Mouse (Mus musculus) erythroblast, embryonic 14.5 days (primary cell): ENCODE data around the gene Nyx. TPM values are rescaled to one million over a fixed set of nuclear protein-coding genes. Genes with fewer than 3 reads are reported as not detected.

Experiments used
- H3K27me3 ChIP-seq: 2 replicates; pipeline ENCODE4 v1.6.1; 2012; ENCODE audit warnings: inconsistent platforms; ENCODE audit not compliant: control insufficient read depth
- H3K36me3 ChIP-seq: 2 replicates; pipeline ENCODE4 v1.6.1; 2012; ENCODE audit warnings: mild to moderate bottlenecking, inconsistent platforms; ENCODE audit not compliant: control insufficient read depth
- H3K4me1 ChIP-seq: 2 replicates; pipeline ENCODE4 v1.6.1; 2012; ENCODE audit warnings: inconsistent platforms; ENCODE audit not compliant: control insufficient read depth
- H3K4me3 ChIP-seq: replicated peaks from 2 replicates; pipeline ENCODE3; 2012; ENCODE audit warnings: moderate library complexity, mild to moderate bottlenecking, inconsistent platforms
- H3K9me3 ChIP-seq: 2 replicates; pipeline ENCODE4 v1.6.1; 2012; ENCODE audit warnings: low read length, inconsistent platforms, mixed read lengths; ENCODE audit not compliant: control insufficient read depth
- GATA1 ChIP-seq: IDR thresholded peaks from 2 replicates; pipeline ENCODE4 v1.6.1; 2012; ENCODE audit warnings: low read length, inconsistent platforms, mixed read lengths
- TAL1 ChIP-seq: IDR thresholded peaks from 3 replicates; pipeline ENCODE4 v1.6.1; 2012; ENCODE audit warnings: low read length, inconsistent platforms, mixed read lengths
- polyA plus RNA-seq: library from polyadenylated mRNA; stranded (reverse); fragments of >175 nt; gene quantifications from 2 replicates; pipeline ENCODE4 v1.2.3, GENCODE M21; 2012

Nyx gene
- polyA plus RNA-seq, 1 experiment, result not detected

GRCm38 (mm10) chrX:13506376-13506775, 40.5 kb downstream of the Nyx start:
- Histone ChIP-seq H3K36me3 (no peaks in the 10 kb centered on the region), H3K9me3 (no peaks in the 10 kb centered on the region), H3K4me1 (peaks cover 5% of the 10 kb centered on the region; the same call in 1 of the 2 replicates), H3K27me3 (no peaks in the 10 kb centered on the region), H3K4me3 (no peak overlapping the region)
- no peak for TF ChIP-seq GATA1
- TF ChIP-seq TAL1, result no peak

DNA sequence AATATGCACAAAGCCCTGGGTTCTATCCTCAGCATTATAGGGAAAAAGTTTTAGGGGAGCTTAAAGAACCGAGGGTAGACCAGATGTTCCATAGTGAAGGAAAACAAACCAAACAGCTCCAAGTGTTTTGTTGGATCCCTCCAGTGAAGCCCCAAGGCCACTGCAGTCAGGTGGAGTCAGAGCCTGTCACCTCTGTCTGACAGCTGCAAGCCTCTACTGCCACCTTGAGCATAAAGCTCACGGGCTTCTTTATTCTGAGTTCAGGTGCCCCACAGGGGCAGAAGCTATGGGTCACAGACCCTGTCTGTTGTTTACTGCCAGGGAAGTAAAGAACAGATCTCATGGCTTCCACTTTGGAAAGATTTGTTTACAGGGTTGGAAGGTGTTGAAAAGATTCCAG, 47.2 kb downstream of the Nyx start:
- Histone ChIP-seq H3K27me3 (no peaks in the 10 kb centered on the region), H3K4me3 (no peak overlapping the region), H3K9me3 (no peaks in the 10 kb centered on the region), H3K4me1 (no peaks in the 10 kb centered on the region), H3K36me3 (no peaks in the 10 kb centered on the region)
- TF ChIP-seq GATA1 (no peak), TAL1 (no peak)

DNA sequence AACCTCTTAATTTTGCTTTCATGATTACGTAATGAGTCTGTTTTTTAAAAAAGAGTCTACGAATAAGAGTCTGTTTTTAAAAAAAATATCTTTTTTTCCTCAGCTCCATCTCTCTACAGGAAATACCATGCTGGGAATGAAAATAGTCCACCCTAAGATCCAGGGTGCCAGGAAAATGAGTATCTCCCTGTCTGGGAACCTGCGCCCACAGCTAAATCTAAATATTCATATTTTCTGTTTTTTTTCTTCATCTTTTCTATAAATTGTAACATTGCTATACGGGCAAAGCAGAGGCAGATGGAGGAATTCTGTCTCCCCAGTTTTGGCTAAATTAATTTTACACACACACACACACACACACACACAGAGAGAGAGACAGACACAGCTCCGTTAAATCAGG, 48.0 kb downstream of the Nyx start:
- no peaks in the 10 kb centered on the region for H3K27me3 ChIP-seq

DNA sequence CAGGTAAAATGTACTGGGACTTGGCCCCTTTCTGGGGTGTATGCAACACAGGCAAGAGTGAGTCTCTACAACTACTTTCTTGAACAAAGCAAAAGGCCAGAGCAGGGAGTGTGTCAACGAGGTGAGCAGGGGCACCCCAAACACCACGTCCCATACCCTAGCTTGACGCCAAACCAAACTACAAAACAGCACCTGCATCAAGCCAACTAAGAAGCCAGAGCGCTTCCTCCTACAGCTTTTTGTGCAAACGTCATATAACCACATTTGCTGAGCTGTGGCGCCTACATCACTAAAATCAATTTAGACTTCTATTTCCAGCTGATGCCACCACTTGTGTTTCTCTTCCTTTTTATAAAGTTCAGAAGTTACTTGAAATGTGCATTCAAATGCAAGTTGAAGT, 50.5 kb downstream of the Nyx start:
- no peak overlapping the region for H3K4me3 ChIP-seq
- no peaks in the 10 kb centered on the region for H3K4me1 ChIP-seq
- TF ChIP-seq TAL1 (no peak), GATA1 (no peak)
- H3K27me3 ChIP-seq, result no peaks in the 10 kb centered on the region
- H3K9me3 ChIP-seq, result no peaks in the 10 kb centered on the region
- no peaks in the 10 kb centered on the region for H3K36me3 ChIP-seq

More for the DNA sequence above, 48.0 kb downstream of the Nyx start:
- H3K4me1 ChIP-seq, result no peaks in the 10 kb centered on the region
- H3K4me3 ChIP-seq, result no peak overlapping the region
- no peaks in the 10 kb centered on the region for H3K36me3 ChIP-seq
- TF ChIP-seq GATA1, result no peak
- no peak for TF ChIP-seq TAL1
- no peaks in the 10 kb centered on the region for H3K9me3 ChIP-seq

- Histone ChIP-seq H3K36me3 (no peaks in the 10 kb centered on the region), H3K9me3 (no peaks in the 10 kb centered on the region), H3K4me1 (no peaks in the 10 kb centered on the region), H3K27me3 (no peaks in the 10 kb centered on the region), H3K4me3 (no peak overlapping the region)
- TF ChIP-seq GATA1, result no peak
- TF ChIP-seq TAL1, result no peak
Observed at GRCm38 (mm10) chrX:13518019-13518418, 52.1 kb downstream of the Nyx start.

DNA sequence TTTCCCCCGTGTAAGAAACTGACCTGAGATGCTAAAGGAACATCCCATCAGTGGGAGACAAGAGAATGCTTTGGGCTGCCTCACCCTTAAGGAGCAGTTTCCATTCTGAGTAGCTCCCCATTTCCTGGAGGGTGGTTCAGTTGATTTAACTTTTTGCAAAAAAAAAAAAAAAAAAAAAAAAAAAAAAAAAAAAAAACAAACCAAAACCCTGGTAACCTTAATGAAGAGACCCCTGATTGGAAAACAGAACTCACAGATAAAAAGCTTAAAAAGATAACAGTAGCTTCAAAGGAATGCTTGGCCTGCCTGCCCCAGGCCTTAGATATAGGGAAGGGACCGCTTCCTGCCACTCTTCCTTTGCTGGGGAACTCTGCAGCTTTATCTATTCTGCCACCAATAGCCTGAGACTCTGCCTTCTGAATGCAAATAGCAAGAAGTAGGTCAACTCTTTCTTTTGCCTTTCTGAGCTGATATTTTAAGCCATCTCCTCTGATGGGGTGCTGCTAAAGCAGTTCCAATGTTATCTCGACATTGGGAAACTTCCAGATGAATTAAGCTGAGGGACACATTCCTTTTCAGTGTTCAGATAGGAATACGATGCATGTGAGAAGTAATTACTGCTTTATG, 53.0 kb downstream of the Nyx start:
- no peak overlapping the region for H3K4me3 ChIP-seq
- TF ChIP-seq TAL1, result no peak
- TF ChIP-seq GATA1, result no peak
- H3K27me3 ChIP-seq, result no peaks in the 10 kb centered on the region
- no peaks in the 10 kb centered on the region for H3K9me3 ChIP-seq
- H3K4me1 ChIP-seq, result no peaks in the 10 kb centered on the region
- H3K36me3 ChIP-seq, result no peaks in the 10 kb centered on the region

DNA sequence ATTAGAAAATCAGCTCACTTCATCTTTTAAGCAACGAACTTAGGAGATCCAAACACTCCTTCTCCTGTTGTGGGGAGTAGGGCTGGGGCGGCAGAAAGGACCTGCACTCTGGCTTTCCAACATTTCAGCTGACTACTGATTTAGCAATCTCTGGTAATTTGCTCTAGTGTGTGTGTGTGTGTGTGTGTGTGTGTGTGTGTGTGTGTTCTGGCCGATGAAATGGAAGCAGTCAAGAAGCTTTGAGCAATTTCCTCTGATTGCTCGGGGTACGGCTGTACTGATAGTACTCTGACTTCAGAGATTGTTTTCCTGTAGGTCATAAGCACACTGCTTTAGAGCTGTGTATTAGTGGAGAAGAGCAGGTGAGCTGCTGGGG, 53.5 kb downstream of the Nyx start:
- Histone ChIP-seq H3K4me1 (no peaks in the 10 kb centered on the region), H3K27me3 (no peaks in the 10 kb centered on the region), H3K36me3 (no peaks in the 10 kb centered on the region), H3K9me3 (no peaks in the 10 kb centered on the region), H3K4me3 (no peak overlapping the region)
- no peak for TF ChIP-seq TAL1
- no peak for TF ChIP-seq GATA1

- Histone ChIP-seq H3K27me3 (no peaks in the 10 kb centered on the region), H3K9me3 (no peaks in the 10 kb centered on the region), H3K36me3 (no peaks in the 10 kb centered on the region), H3K4me3 (no peak overlapping the region), H3K4me1 (no peaks in the 10 kb centered on the region)
- no peak for TF ChIP-seq TAL1
- TF ChIP-seq GATA1, result no peak
Observed at GRCm38 (mm10) chrX:13520566-13520965, 54.7 kb downstream of the Nyx start.

- Histone ChIP-seq H3K27me3 (no peaks in the 10 kb centered on the region), H3K9me3 (no peaks in the 10 kb centered on the region), H3K4me1 (no peaks in the 10 kb centered on the region), H3K36me3 (no peaks in the 10 kb centered on the region), H3K4me3 (no peak overlapping the region)
- no peak for TF ChIP-seq TAL1
- no peak for TF ChIP-seq GATA1
Observed at GRCm38 (mm10) chrX:13521288-13521687, 55.4 kb downstream of the Nyx start.

Other genes with a start within 250 kb of the Nyx start
- 0.47 and 0.49 TPM in 2 replicates for gene Ddx3x, start 185.1 kb upstream of the Nyx start, polyA plus RNA-seq
- gene Gpr34, start 166.0 kb downstream of the Nyx start, polyA plus RNA-seq, result not detected in 2 replicates
- not detected in 2 replicates for gene Gpr82, start 195.3 kb downstream of the Nyx start, polyA plus RNA-seq